Mouse (Mus musculus): ENCODE results near the gene Tst. TPM values are rescaled to one million over a fixed set of nuclear protein-coding genes. Genes with fewer than 3 reads are reported as not detected.

Gene Tst
- 26.9 and 27.9 TPM in 2 replicates for polyA plus RNA-seq (2012)

DNA sequence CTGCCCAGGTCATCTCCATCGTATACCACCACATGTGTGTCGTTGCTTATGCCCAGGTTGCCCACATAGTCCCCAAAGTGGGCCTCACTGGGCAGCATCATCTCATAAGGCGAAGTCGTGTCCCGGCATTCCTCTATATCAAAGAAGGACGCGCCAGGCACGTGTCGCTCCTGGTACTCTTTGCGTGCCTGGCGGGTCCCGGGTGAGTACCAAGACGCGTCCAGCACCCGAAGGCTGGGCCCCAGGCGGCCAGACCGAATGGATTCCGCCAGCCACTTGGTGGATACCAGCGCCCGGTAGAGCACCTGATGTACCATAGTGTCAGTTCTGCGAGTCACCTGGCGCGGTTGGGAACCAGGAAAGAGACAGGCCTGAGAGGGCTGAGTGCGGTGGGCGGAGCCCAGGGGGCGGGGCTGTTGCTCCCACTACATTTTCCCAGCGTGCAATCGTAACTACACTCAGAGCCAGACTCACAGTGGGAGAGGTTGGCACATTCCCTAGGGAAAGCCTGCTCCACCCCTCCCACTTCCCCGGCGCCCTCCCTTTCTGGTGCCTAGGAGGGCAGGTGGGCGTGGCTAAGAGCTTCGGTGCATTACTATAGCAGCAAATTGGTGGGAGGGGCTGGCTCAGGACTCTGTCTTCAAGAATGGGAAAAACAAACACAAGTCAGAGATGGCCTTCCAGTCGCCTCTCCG lies at the start of gene Tst:
Gene Tst (minus strand): TSS at position 391 of the 695 bp plus-strand sequence.

DNA sequence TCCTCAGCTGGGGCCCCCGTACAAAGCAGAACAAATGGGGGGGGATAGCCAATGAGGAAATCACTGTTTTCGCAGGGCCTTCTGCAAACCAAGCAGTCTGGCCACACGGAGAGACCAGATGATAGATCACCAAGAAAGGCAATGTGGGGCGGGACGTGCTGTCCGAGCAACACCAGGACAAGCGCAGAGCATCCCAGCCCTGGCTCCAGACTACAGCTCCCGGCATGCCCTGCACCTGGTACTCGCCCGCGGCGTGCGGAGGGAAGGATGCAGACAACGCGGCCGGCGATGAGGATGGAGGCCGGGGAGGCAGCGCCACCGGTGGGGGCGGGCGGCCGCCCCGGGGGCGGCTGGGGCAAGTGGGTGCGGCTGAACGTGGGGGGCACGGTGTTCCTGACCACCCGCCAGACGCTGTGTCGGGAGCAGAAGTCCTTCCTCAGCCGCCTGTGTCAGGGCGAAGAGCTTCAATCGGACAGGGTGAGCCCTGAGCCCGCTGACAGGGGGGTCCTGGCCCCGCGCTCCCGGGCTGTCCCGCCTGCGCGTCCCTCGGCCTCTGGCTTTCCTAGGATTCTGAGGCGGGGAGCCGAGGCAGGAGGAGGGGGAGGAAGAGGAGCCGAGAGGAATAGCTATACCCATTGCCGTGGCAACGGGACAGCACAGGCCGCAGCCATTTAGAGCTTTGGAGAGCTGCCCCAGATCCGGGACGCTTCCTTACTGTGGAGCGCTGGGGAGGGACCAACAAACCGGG lies 22.9 kb upstream of the Tst start, which contains the start of gene Kctd17:
Gene Kctd17 (plus strand): TSS at position 174 of the 748 bp plus-strand sequence.

DNA sequence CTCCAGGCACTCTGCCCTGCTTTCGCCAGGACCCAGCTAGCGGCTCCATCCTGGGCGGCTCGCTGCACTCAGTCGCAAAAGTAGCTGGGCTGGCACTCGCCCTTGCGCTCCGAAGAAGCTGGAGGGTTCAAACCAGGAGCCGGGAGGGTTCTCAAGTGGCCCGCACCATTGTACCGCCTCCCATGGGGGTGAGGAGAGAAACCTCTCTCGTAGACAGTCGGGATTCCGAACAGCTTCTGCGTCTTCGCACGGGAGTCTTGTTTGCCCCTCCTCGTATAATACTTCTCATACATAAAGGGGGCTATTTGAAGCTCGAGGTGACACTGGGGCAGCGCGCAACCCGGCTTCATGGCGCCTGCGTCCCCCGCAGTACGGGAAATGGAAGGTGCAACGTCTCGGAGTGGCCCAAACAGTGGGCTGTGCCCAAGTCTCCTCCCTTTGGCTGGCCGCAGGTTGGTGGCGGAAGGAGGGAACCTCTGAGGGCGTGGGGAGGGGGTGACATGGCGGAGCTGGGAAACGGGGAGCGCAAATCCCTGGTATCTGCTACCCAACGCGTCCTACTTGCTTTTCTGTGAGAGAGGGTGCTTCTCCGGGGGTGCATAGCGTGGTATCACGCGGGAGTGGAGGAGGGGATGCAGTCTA lies 707 bp upstream of the Tst start, which contains the start of gene Mpst:
Gene Mpst (plus strand): TSS at position 124 of the 642 bp plus-strand sequence.

DNA sequence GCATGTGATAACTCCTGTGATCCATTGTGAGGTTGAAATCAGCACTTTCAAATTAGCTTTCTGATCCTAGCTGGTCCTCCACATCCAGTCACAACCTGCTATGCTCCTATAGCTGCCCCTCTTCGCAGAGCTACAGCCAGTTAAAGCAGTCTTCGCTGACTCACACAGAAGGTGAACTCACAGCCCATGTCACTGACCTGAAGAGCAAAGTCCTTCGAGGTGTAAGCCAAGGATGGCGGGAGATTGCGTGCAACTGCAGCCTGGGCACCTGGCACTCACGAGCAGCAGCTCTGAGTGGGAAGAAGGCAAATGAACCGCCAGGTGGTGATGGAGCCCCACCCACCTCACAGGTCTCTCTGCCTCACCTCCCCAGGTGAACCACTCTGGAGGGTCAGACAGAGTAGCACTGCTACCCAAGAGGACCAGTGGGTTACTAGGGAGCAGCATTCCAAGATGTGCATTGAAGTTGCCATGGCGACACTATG lies 10.2 kb downstream of the Tst start, which contains the start of gene Tex33:
Gene Tex33 (minus strand): TSS at position 435 of the 485 bp plus-strand sequence.

Other genes with a start within 250 kb of the Tst start
- gene Ift27, start 231.8 kb downstream of the Tst start, polyA plus RNA-seq (2012), result 151 and 162 TPM in 2 replicates
- not detected in 2 replicates for gene Pvalb, start 199.5 kb downstream of the Tst start, polyA plus RNA-seq (2012)
- 53.4 and 62.1 TPM in 2 replicates for gene Ncf4, start 161.1 kb downstream of the Tst start, polyA plus RNA-seq (2012)
- gene Csf2rb2, start 100.2 kb downstream of the Tst start, polyA plus RNA-seq (2012), result 11.7 and 15.1 TPM in 2 replicates
- 129 and 202 TPM in 2 replicates for gene Csf2rb, start 80.2 kb downstream of the Tst start, polyA plus RNA-seq (2012)
- not detected in 2 replicates for gene Tex33, start 10.0 kb downstream of the Tst start, polyA plus RNA-seq (2012)
- gene Mpst, start 509 bp upstream of the Tst start, polyA plus RNA-seq (2012), result 108 and 132 TPM in 2 replicates
- gene Kctd17, start 22.7 kb upstream of the Tst start, polyA plus RNA-seq (2012), result 108 and 128 TPM in 2 replicates
- gene Tmprss6, start 62.7 kb upstream of the Tst start, polyA plus RNA-seq (2012), result 0.05 TPM in 1 of 2 replicates, not detected in the other
- 7.8 and 12.9 TPM in 2 replicates for gene Il2rb, start 89.4 kb upstream of the Tst start, polyA plus RNA-seq (2012)
- 6.7 and 8.0 TPM in 2 replicates for gene C1qtnf6, start 125.5 kb upstream of the Tst start, polyA plus RNA-seq (2012)
- not detected in 2 replicates for gene Sstr3, start 138.8 kb upstream of the Tst start, polyA plus RNA-seq (2012)
- 508 and 626 TPM in 2 replicates for gene Rac2, start 166.9 kb upstream of the Tst start, polyA plus RNA-seq (2012)
- gene Cyth4, start 191.1 kb upstream of the Tst start, polyA plus RNA-seq (2012), result 45.0 and 49.8 TPM in 2 replicates